Mouse (Mus musculus) stomach, embryonic 16.5 days (tissue): Measurements from ENCODE around the gene Gm49405. TPM values are rescaled to one million over a fixed set of nuclear protein-coding genes. Genes with fewer than 3 reads are reported as not detected.

ENCODE experiments used
- ATAC-seq: fragments of 200-750 bp; cut with Nextera tagmentation; 2 replicates; pipeline ENCODE4 v1.8.0; 2017; ENCODE audit warnings: moderate number of reproducible peaks, moderate TSS enrichment; ENCODE audit not compliant: insufficient read depth, low FRiP score
- H3K27ac ChIP-seq: fragments of 300-500 bp; sonication (generic); 2 replicates; pipeline ENCODE4 v1.5.1; 2014; ENCODE audit warnings: low read length
- H3K27me3 ChIP-seq: fragments of 300-500 bp; sonication (generic); 2 replicates; pipeline ENCODE4 v1.6.1; 2014; ENCODE audit warnings: low read length, control low read depth, mixed read lengths; ENCODE audit not compliant: control insufficient read depth, insufficient read depth
- H3K36me3 ChIP-seq: fragments of 300-500 bp; sonication (generic); 2 replicates; pipeline ENCODE4 v1.6.1; 2014; ENCODE audit warnings: low read length; ENCODE audit not compliant: control insufficient read depth, insufficient read depth
- H3K4me1 ChIP-seq: fragments of 300-500 bp; sonication (generic); 2 replicates; pipeline ENCODE4 v1.6.1; 2014; ENCODE audit warnings: low read length, control low read depth, mixed read lengths; ENCODE audit not compliant: control insufficient read depth, insufficient read depth
- H3K4me2 ChIP-seq: fragments of 300-500 bp; sonication (generic); 2 replicates; pipeline ENCODE4 v1.6.1; 2014; ENCODE audit warnings: low read depth, low read length, mixed read lengths
- H3K4me3 ChIP-seq: fragments of 300-500 bp; sonication (generic); replicated peaks from 2 replicates; pipeline ENCODE4 v1.5.1; 2014; ENCODE audit warnings: mild to moderate bottlenecking, low read length
- H3K9ac ChIP-seq: fragments of 300-500 bp; sonication (generic); 2 replicates; pipeline ENCODE4 v1.6.1; 2014; ENCODE audit warnings: low read length
- H3K9me3 ChIP-seq: fragments of 300-500 bp; sonication (generic); replicated peaks from 2 replicates; pipeline ENCODE4 v1.6.1; 2016; ENCODE audit warnings: low read length, control low read depth; ENCODE audit not compliant: control insufficient read depth
- WGBS: fragments of 180-500 bp; shearing (Covaris S2); extraction: QIAGEN DNeasy Blood & Tissue Kit; methylation state at CpG from one replicate; pipeline ENCODE4 v1.1.7; 2014; 5-methylcytosine and 5-hydroxymethylcytosine counted together
- polyA plus RNA-seq: library from polyadenylated mRNA; unstranded; fragments of >200 nt; fragmentation: Nextera tagmentation; extraction: Ambion mirVana; gene quantifications from 2 replicates; pipeline ENCODE4 v1.2.1, GENCODE M21; 2015

Gm49405 gene
- polyA plus RNA-seq, 1 experiment from 2014 or later = 2.8 TPM

- Histone ChIP-seq H3K27me3 (no peaks in the 10 kb centered on the region), H3K27ac (no peak overlapping the region), H3K4me2 (no peak overlapping the region), H3K4me1 (peaks cover 17% of the 10 kb centered on the region), H3K9ac (no peak overlapping the region), H3K9me3 (no peaks in the 10 kb centered on the region), H3K4me3 (no peak overlapping the region), H3K36me3 (0 out of 2 replicates have a peak, but pooled peaks cover 2% of the 10 kb centered on the region)
- ATAC-seq = no peak
These were observed 14.4 kb downstream of the Gm49405 start for GRCm38 (mm10) chr19:4014802-4015201.

- WGBS = 61% methylated on average over 5 of the region's 5 CpGs
- Histone ChIP-seq H3K4me2 (no peak overlapping the region), H3K36me3 (no peaks in the 10 kb centered on the region), H3K9me3 (no peaks in the 10 kb centered on the region), H3K4me1 (peaks cover 19% of the 10 kb centered on the region), H3K27me3 (no peaks in the 10 kb centered on the region), H3K4me3 (no peak overlapping the region), H3K27ac (no peak overlapping the region), H3K9ac (no peak overlapping the region)
- no peak for ATAC-seq
These were observed 15.2 kb downstream of the Gm49405 start for GRCm38 (mm10) chr19:4015635-4016034.

GRCm38 (mm10) chr19:4017921-4018587 is 17.6 kb downstream of the Gm49405 start:
- H3K4me3 ChIP-seq = no peak overlapping the region
- 46% methylated on average over 10 of the region's 10 CpGs for WGBS
- no peak overlapping the region for H3K9ac ChIP-seq
- H3K4me2 ChIP-seq = no peak overlapping the region
- no peaks in the 10 kb centered on the region for H3K27me3 ChIP-seq
- H3K36me3 ChIP-seq = no peaks in the 10 kb centered on the region
- H3K27ac ChIP-seq = no peak overlapping the region; the same call in 1 of the 2 replicates
- peaks cover 7% of the 10 kb centered on the region for H3K4me1 ChIP-seq
- H3K9me3 ChIP-seq = no peaks in the 10 kb centered on the region
- no peak for ATAC-seq

- peak; percentile 90 for ATAC-seq
- H3K4me3 ChIP-seq = no peak overlapping the region
- H3K36me3 ChIP-seq = no peaks in the 10 kb centered on the region
- H3K9ac ChIP-seq = peak overlapping the region; percentile 59
- H3K27ac ChIP-seq = peak overlapping the region; percentile 22; the same call in 1 of the 2 replicates
- peaks cover 6% of the 10 kb centered on the region for H3K4me1 ChIP-seq
- WGBS = 27% methylated on average over 18 of the region's 18 CpGs
- H3K4me2 ChIP-seq = no peak overlapping the region
- H3K27me3 ChIP-seq = no peaks in the 10 kb centered on the region
- H3K9me3 ChIP-seq = no peaks in the 10 kb centered on the region
These were observed 18.5 kb downstream of the Gm49405 start for GRCm38 (mm10) chr19:4018743-4019583.

GRCm38 (mm10) chr19:4023185-4023584 is 22.8 kb downstream of the Gm49405 start:
- H3K27ac ChIP-seq = no peak overlapping the region

GRCm38 (mm10) chr19:4027576-4027975 is 27.1 kb downstream of the Gm49405 start:
- Histone ChIP-seq H3K9ac (no peak overlapping the region), H3K27me3 (no peaks in the 10 kb centered on the region), H3K27ac (no peak overlapping the region), H3K4me3 (no peak overlapping the region), H3K4me1 (no peaks in the 10 kb centered on the region), H3K36me3 (no peaks in the 10 kb centered on the region), H3K4me2 (no peak overlapping the region), H3K9me3 (no peaks in the 10 kb centered on the region; the same call in 1 of the 2 replicates)
- no peak for ATAC-seq

More at GRCm38 (mm10) chr19:4023185-4023584, 22.8 kb downstream of the Gm49405 start:
- no peak overlapping the region for H3K4me2 ChIP-seq
- no peaks in the 10 kb centered on the region for H3K27me3 ChIP-seq
- no peaks in the 10 kb centered on the region; the same call in 1 of the 2 replicates for H3K9me3 ChIP-seq
- no peak overlapping the region for H3K9ac ChIP-seq
- 62% methylated on average over 7 of the region's 7 CpGs for WGBS
- H3K4me1 ChIP-seq = peaks cover 6% of the 10 kb centered on the region
- ATAC-seq = no peak
- H3K4me3 ChIP-seq = no peak overlapping the region
- H3K36me3 ChIP-seq = no peaks in the 10 kb centered on the region

- Histone ChIP-seq H3K27me3 (no peaks in the 10 kb centered on the region), H3K36me3 (no peaks in the 10 kb centered on the region; the same call in 1 of the 2 replicates), H3K9ac (no peak overlapping the region), H3K4me2 (no peak overlapping the region), H3K4me1 (peaks cover 12% of the 10 kb centered on the region), H3K27ac (no peak overlapping the region), H3K9me3 (no peaks in the 10 kb centered on the region), H3K4me3 (no peak overlapping the region)
- WGBS = 63% methylated on average over 7 of the region's 7 CpGs
- ATAC-seq = no peak
These were observed 32.2 kb downstream of the Gm49405 start for GRCm38 (mm10) chr19:4032668-4033067.

GRCm38 (mm10) chr19:4033298-4033697 is 32.9 kb downstream of the Gm49405 start:
- Histone ChIP-seq H3K27ac (no peak overlapping the region), H3K27me3 (no peaks in the 10 kb centered on the region), H3K4me2 (no peak overlapping the region), H3K36me3 (no peaks in the 10 kb centered on the region; the same call in 1 of the 2 replicates), H3K4me3 (no peak overlapping the region), H3K9me3 (no peaks in the 10 kb centered on the region), H3K9ac (no peak overlapping the region), H3K4me1 (peaks cover 12% of the 10 kb centered on the region)
- 49% methylated on average over 3 of the region's 3 CpGs for WGBS
- no peak for ATAC-seq

GRCm38 (mm10) chr19:4033742-4034141 is 33.3 kb downstream of the Gm49405 start:
- Histone ChIP-seq H3K36me3 (no peaks in the 10 kb centered on the region; the same call in 1 of the 2 replicates), H3K27ac (peak overlapping the region; percentile 21; the same call in 1 of the 2 replicates), H3K4me2 (no peak overlapping the region), H3K4me1 (peaks cover 12% of the 10 kb centered on the region), H3K27me3 (no peaks in the 10 kb centered on the region), H3K9ac (no peak overlapping the region), H3K4me3 (no peak overlapping the region), H3K9me3 (no peaks in the 10 kb centered on the region)
- 49% methylated on average over 5 of the region's 5 CpGs for WGBS
- no peak for ATAC-seq
